Mouse (Mus musculus) megakaryocyte, embryonic 14.5 days (primary cell): ENCODE data around the gene Rasgef1b. TPM values are rescaled to one million over a fixed set of nuclear protein-coding genes. Genes with fewer than 3 reads are reported as not detected.

Experiments used
- H3K27me3 ChIP-seq: replicated peaks from 2 replicates; pipeline ENCODE3; 2012; ENCODE audit warnings: inconsistent platforms
- H3K36me3 ChIP-seq: replicated peaks from 2 replicates; pipeline ENCODE3; 2012; ENCODE audit warnings: low read length, inconsistent platforms, mixed read lengths
- H3K4me1 ChIP-seq: 2 replicates; pipeline ENCODE4 v1.6.1; 2012; ENCODE audit warnings: inconsistent platforms
- H3K4me3 ChIP-seq: replicated peaks from 2 replicates; pipeline ENCODE3; 2012; ENCODE audit warnings: moderate library complexity, mild to moderate bottlenecking, inconsistent platforms
- H3K9me3 ChIP-seq: 2 replicates; pipeline ENCODE4 v1.6.1; 2012; ENCODE audit warnings: inconsistent platforms
- FLI1 ChIP-seq: IDR thresholded peaks from 2 replicates; pipeline ENCODE4 v1.6.1; 2012; ENCODE audit warnings: low read length, inconsistent platforms, mixed read lengths
- GATA1 ChIP-seq: IDR thresholded peaks from 3 replicates; pipeline ENCODE4 v1.6.1; 2012; ENCODE audit warnings: mixed read lengths, low read length, inconsistent platforms, borderline replicate concordance
- polyA plus RNA-seq: library from polyadenylated mRNA; stranded (reverse); fragments of >175 nt; gene quantifications from 2 replicates; pipeline ENCODE4 v1.2.3, GENCODE M21; 2012; ENCODE audit warnings: low replicate concordance; ENCODE audit not compliant: insufficient read depth

Gene Rasgef1b
- polyA plus RNA-seq, 1 experiment, result 2.9 TPM

DNA sequence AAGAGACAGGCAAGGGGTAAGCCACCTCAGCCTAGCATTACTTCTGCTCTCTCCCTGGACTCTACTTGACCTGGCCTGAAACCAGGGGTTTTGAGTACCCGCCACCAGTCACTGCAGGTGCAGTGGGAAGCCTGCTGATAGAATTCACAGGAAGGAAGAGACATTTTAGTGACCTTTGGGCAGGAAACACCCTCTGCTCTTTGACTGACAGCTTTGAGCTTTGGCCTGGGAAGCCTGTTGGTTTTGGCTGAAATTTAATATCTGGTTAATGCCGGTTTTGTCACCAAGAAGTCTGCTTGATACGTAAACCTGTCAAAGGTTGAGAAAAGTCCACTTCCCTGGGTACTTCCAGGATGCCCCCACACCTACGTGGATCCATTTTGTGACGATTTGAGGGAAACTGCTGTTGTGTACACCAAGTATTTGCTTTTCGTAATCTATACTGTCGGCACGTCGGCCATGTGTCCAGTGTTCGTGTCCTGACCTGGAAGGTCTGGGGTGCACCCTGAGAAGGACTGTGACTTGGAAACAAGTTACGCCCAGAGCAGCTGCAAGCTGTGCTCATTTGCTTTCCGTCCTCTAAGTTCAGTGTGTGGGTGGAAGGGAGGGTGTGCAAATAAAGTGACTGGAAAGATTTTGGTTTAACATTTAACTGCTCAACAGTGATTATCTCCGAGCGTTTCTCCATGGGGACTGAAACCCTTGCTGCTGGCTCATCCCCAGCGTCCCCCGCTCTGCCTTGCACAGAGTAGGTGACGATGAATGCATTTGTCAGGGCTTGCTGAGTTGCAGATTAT, 341.5 kb downstream of the Rasgef1b start:
- peaks cover 14% of the 10 kb centered on the region for H3K27me3 ChIP-seq
- no peaks in the 10 kb centered on the region for H3K9me3 ChIP-seq
- no peak for TF ChIP-seq GATA1
- no peak for TF ChIP-seq FLI1
- H3K4me1 ChIP-seq, result peaks cover 45% of the 10 kb centered on the region
- no peaks in the 10 kb centered on the region for H3K36me3 ChIP-seq
- H3K4me3 ChIP-seq, result no peak overlapping the region

DNA sequence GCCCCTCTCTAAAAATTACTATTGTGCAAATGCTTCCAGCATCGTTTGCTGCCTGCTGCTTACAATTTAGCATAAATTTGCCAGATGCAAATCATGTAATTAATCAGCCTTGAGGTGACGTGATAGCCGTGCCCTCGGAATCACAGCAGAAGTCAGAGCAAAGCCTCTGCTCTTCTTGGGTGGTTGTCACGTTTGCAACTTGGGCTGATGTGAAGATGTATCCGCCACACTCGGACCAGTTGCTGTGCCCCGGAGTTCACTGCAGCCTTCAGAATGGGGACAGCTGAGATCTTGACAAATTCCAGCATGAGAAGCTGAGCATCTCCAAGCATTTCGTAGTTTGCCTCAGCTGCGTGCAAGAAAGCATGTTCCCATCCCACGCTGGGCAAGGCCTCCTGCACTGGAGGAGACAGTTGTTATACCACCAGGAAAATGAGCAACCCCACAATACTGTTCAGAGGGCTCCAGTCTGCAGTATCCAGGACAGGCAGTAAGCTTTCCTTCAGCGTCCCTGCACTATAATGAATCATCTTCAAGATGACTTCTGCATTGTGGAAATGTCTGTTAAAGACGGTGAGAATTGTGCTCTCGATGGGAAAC, 342.5 kb downstream of the Rasgef1b start:
- peaks cover 12% of the 10 kb centered on the region for H3K27me3 ChIP-seq
- no peaks in the 10 kb centered on the region for H3K9me3 ChIP-seq
- no peak for TF ChIP-seq GATA1
- no peak for TF ChIP-seq FLI1
- H3K36me3 ChIP-seq, result no peaks in the 10 kb centered on the region
- H3K4me1 ChIP-seq, result peaks cover 41% of the 10 kb centered on the region
- H3K4me3 ChIP-seq, result no peak overlapping the region

DNA sequence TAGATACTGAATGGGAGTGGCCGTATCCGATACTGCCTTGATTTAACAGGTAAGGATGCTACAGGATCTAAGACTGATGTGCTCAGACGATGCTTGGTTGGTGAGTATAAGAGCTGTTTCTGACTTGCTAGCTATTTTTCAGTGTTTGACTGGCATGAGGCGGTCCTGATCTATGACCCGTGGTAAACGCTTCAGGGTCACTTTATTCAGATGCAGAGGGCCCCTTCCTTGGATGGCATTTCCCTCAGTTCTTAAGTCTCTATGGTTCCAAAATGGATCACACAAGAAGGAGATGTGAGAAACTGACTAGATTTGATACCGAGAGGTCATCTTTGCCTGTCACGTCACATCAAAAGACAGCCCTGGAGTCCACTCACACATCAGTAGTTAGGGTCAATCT, 343.1 kb downstream of the Rasgef1b start:
- Histone ChIP-seq H3K9me3 (no peaks in the 10 kb centered on the region), H3K4me3 (no peak overlapping the region), H3K36me3 (no peaks in the 10 kb centered on the region), H3K4me1 (peaks cover 40% of the 10 kb centered on the region), H3K27me3 (peaks cover 10% of the 10 kb centered on the region)
- TF ChIP-seq FLI1 (no peak), GATA1 (no peak)

DNA sequence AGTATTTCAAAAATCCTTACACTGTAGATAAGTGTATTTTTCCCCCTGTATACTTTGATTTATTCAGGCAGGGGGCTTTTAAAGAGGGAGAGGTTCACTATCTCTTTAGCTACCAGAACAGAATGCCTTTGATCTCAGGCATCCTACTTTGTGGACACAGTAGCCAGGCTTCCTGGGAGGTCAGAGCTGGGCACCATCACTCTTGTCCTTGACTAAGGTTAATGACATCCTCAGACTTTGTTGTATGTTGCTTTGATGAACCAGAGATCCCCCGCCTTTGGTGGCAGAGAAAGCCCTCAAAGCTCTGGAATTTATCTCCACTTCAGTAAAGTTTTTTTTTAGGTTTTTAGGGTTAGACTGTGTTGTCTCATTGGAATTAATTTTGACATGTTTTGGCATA, 343.8 kb downstream of the Rasgef1b start:
- Histone ChIP-seq H3K9me3 (no peaks in the 10 kb centered on the region), H3K36me3 (no peaks in the 10 kb centered on the region), H3K27me3 (peaks cover 10% of the 10 kb centered on the region), H3K4me3 (no peak overlapping the region), H3K4me1 (peaks cover 47% of the 10 kb centered on the region)
- no peak for TF ChIP-seq FLI1
- TF ChIP-seq GATA1, result no peak

DNA sequence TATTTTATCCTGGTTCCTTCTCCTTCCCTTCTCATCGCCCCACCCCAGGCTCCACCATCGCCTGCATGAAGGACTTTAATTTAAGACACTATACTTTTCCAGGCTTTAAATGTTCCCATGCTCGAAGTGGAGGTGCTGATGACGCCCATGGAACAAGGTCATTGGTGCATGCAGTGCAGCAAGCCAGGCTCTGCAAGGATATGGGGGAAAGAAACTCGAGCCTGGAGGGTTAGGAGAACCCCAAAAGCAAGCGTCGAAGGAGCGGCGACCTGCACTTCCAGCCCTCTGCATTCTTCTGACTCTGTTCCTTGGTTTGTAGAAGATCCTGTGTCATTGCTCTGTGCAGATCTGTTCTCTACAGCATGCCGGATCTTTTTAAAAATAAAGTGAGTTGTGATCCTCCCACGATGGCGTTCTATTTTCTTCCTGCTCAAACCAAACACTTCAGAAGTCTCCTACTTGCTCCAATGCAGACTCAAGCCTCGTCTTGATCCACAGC, 345.0 kb downstream of the Rasgef1b start:
- Histone ChIP-seq H3K4me1 (peaks cover 51% of the 10 kb centered on the region), H3K4me3 (no peak overlapping the region), H3K36me3 (no peaks in the 10 kb centered on the region), H3K9me3 (no peaks in the 10 kb centered on the region), H3K27me3 (peaks cover 10% of the 10 kb centered on the region)
- TF ChIP-seq FLI1 (no peak), GATA1 (no peak)

DNA sequence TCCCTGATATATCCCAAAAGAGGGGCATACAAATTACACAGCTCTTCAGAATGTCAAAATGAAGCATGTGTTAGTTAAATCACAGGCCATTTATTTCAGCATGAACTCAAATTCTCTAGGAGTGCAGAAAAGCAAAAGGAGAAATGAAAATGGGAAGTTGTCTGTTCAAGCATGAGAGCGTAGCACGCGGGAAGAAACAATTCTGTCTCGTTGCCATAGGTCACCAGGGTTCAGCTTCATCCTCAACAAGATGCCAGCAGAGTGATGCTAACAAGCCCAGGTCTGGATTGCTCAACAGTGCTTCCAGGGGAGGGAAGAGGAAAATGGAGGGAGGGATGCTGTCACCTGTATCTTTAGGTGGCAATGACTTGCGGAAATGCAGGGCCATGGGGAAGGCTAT, 346.1 kb downstream of the Rasgef1b start:
- TF ChIP-seq GATA1 (no peak), FLI1 (no peak)
- Histone ChIP-seq H3K27me3 (peaks cover 12% of the 10 kb centered on the region), H3K9me3 (no peaks in the 10 kb centered on the region), H3K36me3 (no peaks in the 10 kb centered on the region), H3K4me3 (no peak overlapping the region), H3K4me1 (peaks cover 41% of the 10 kb centered on the region)

DNA sequence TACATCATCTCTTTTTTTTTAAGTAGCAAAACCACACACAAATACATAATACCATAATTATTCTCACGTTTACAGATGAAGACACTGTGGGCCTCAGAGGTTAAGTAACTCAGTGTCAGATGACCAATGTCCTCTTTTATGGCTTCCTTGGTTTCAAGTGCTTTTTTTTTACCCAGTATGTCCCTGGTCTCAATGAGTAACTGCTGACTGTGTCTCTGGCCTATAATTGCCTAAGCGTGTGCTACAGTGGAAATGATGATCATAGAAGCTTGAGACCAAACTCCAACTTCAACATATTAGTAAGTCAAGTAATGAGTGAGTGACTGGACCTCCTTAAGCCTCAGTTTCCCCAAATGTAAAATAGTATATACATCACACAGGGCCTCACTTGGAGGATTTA, 347.2 kb downstream of the Rasgef1b start:
- peaks cover 14% of the 10 kb centered on the region for H3K27me3 ChIP-seq
- H3K4me3 ChIP-seq, result no peak overlapping the region
- H3K9me3 ChIP-seq, result no peaks in the 10 kb centered on the region
- H3K36me3 ChIP-seq, result no peaks in the 10 kb centered on the region
- TF ChIP-seq GATA1, result no peak
- TF ChIP-seq FLI1, result no peak
- peaks cover 31% of the 10 kb centered on the region for H3K4me1 ChIP-seq

DNA sequence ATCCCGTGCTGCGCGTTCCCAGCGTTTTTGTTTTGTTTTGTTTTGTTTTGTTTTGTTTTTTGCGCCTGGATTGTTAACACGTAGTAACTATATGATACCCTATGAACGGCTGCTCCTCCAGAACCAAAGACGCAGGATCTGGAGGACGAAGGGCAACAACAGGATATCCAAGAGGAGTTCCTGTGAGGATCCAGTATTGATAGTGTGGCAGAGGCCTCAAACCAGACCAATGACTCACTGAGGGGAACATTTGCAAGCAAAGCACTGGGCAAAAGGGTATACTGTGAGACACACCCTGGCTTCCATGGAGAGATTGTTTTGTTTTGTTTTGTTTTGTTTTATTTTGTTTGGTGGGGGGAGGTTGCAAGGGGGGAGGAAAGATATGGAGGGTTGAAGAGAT, 348.0 kb downstream of the Rasgef1b start:
- TF ChIP-seq GATA1, result no peak
- TF ChIP-seq FLI1, result no peak
- Histone ChIP-seq H3K36me3 (no peaks in the 10 kb centered on the region), H3K9me3 (no peaks in the 10 kb centered on the region), H3K27me3 (peaks cover 14% of the 10 kb centered on the region), H3K4me3 (no peak overlapping the region), H3K4me1 (peaks cover 34% of the 10 kb centered on the region)

DNA sequence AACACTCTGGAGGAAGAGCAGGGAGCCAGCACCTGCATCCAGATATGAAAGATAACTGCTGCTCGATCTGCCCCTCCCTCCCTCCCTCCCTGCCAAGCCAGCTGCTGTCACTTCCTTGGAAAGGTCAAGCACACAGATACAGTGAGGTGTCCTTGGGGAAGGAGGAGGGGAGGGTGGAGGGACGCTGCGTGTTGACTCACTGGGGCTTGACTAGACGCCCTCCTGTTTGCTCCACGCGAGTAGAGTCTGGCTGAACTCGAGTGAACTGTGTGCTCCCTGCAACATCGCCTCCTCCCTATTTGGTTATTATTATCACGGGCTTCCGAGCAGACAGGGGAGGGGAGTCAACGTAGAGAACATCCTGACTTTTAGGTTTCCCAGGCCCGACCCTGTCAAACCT, 348.7 kb downstream of the Rasgef1b start:
- peaks cover 16% of the 10 kb centered on the region for H3K27me3 ChIP-seq

DNA sequence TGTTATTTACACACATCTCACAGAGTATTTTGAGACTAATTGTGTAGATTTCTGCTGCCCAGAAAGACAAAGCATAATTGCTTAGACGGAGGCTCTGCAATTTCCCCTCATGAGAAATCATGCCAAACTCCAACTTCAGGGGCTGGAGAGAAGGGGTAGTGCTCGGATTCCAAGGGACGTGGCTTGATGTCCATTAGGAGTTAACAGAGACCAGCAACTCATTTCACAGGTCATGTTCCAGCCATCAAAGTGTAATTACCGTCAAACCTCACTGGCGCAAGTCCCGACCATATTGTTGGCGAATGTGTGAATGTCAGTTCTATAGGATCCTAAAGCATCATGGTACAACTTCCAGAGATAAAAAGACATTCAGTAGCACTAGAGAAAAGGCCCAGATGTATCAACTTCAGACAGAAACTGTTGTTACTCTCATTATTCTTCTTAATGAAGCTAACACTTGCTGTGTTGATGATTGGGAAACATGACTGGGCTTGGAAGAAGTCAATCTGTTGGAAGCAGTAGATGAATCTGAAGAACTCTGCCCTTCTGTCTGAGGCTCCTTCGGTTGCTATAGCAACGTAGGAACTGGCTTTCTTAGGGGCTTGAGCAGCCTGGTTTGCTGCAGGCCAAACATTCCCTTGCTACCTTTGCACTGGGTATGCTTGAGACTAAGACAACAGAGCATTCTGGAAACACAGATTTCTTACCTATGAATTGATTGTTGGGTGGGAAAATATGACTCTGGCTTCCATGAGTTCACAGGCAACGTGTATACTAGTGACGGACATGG, 350.2 kb downstream of the Rasgef1b start:
- H3K4me3 ChIP-seq, result no peak overlapping the region
- H3K4me1 ChIP-seq, result peaks cover 38% of the 10 kb centered on the region
- no peak for TF ChIP-seq GATA1
- no peak for TF ChIP-seq FLI1
- H3K36me3 ChIP-seq, result no peaks in the 10 kb centered on the region
- H3K27me3 ChIP-seq, result peaks cover 10% of the 10 kb centered on the region
- H3K9me3 ChIP-seq, result no peaks in the 10 kb centered on the region

More for the DNA sequence above, 348.7 kb downstream of the Rasgef1b start:
- no peak for TF ChIP-seq GATA1
- TF ChIP-seq FLI1, result no peak
- Histone ChIP-seq H3K4me3 (no peak overlapping the region), H3K9me3 (no peaks in the 10 kb centered on the region), H3K4me1 (peaks cover 41% of the 10 kb centered on the region), H3K36me3 (no peaks in the 10 kb centered on the region)
